Mouse (Mus musculus) embryo, embryonic 9.5 days (tissue): ENCODE measurements around the gene Mug2.
"Not testable (repeated sequence)": the region's sequence is repeated elsewhere in the genome, so short reads cannot be mapped to it uniquely, and the experiment has no call there.

ENCODE experiments used
- DNase-seq: peaks from one replicate; pipeline ENCODE4 v3.0.0-alpha.2; 2017; ENCODE audit errors: extremely low spot score

Mug2 gene

GRCm38 (mm10) chr6:122006461-122006860 lies at the start of gene Mug2:
TSS of gene Mug2 (plus strand) at chr6:122006761.
- not testable (repeated sequence) for DNase-seq

DNA sequence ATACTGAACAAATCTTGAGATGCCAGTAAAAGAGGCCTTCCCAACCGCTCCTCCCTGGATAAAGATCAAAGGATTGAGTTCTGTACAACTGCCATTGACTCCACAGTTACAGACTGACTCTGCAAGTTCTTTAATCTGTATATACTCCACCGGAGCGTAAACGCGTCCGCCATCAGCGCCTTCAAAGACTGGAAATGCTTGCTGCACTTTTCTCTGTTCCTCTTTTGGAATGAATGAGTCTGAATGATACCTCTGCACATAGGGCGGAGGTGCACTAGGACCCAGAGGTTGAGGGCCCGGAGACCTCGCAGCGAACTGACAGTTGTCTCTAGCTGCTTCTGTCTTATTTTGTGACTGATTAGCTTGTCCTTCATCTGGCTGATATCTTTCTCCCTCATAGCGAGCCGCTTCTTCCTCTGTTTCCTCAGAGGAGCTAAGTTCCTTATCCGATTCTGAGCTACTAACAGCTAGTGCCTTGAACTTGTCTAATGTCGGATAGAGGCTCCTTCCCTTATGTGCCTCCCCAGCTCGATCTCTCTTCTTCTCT lies 48.7 kb upstream of the Mug2 start:
- not testable (repeated sequence) for DNase-seq

DNA sequence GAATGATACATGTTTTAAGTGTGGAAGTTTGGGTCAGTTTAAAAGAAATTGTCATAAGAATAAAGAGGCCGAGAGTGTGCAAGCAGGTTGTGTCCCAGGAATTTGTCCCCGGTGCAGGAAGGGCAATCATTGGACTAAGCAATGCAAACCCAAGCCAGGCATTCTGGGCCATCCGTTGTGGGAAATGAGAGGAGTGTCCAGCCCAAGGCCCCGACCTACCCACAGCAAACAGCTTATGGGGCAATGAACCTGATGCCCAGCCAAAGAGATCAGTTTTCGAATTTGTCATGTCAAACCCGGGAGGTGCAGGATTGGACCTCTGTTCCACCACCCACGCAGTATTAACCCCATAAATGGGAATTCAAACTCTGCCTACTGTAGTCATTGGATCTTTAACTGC lies 30.9 kb upstream of the Mug2 start:
- DNase-seq: no peak

DNA sequence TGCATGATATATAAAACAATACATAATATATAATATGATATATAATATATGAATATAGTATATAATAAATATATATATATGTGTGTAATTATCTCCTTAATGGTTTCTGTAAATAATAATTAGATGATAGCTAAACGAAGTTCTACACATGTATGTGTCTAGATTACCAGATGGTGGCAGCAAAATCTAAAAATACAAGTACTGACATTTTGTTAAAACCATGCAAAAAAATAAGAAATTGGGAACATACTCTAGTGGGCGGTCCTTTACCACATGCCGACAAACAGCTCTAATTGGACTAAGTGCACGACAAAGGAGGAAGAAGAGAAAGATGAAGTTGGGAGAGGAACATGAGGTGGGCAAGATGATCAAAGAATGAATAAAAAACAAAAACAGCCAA lies 94.3 kb downstream of the Mug2 start:
- DNase-seq: no peak

- no peak for DNase-seq
Observed at GRCm38 (mm10) chr6:122101671-122102070, 95.1 kb downstream of the Mug2 start.

DNA sequence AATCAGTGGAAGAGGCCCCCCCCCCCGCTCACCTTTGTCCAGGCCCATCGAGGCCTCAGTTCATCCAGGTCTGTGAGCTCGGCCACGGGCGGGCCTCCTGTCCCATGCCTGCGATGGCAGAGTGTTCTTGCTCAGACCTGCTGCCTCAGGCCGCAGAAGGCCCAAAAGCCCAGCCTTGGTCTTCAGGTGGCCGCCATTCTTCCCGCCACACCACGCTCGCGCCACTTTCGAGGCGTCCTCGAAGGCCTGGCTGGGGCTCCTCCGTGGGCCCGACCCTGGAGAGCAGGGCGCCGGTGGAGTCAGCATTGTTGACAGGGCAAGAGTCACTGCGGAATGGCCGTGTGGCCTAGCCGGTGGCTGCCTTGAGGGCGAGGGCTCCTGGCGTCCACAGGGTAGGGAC lies 110.4 kb downstream of the Mug2 start:
- DNase-seq: no peak

- no peak for DNase-seq
Observed at GRCm38 (mm10) chr6:122129521-122129920, 123.0 kb downstream of the Mug2 start.
